Mouse (Mus musculus) embryonic facial prominence, embryonic 11.5 days (tissue): ENCODE measurements around the gene Rab33a. TPM values are rescaled to one million over a fixed set of nuclear protein-coding genes. Genes with fewer than 3 reads are reported as not detected.

Experiments used
- polyA plus RNA-seq: library from polyadenylated mRNA; unstranded; fragments of >200 nt; fragmentation: Nextera tagmentation; extraction: Ambion mirVana; gene quantifications from 2 replicates; pipeline ENCODE4 v1.2.1, GENCODE M21; 2014

Gene Rab33a
- polyA plus RNA-seq, 1 experiment from 2014 or later, result 9.1 TPM

Other genes with a start within 250 kb of the Rab33a start
- 3.2 and 5.0 TPM in 2 replicates for gene Bcorl1, start 177.9 kb upstream of the Rab33a start, polyA plus RNA-seq
- 2.9 and 3.2 TPM in 2 replicates for gene Elf4, start 56.2 kb upstream of the Rab33a start, polyA plus RNA-seq
- 95.9 and 97.1 TPM in 2 replicates for gene Aifm1, start 5.7 kb upstream of the Rab33a start, polyA plus RNA-seq
- gene Zfp280c, start 75.2 kb downstream of the Rab33a start, polyA plus RNA-seq, result 21.6 and 25.2 TPM in 2 replicates
- gene Slc25a14, start 104.1 kb downstream of the Rab33a start, polyA plus RNA-seq, result 23.4 and 26.0 TPM in 2 replicates
- not detected in 2 replicates for gene Gpr119, start 155.2 kb downstream of the Rab33a start, polyA plus RNA-seq
- gene Rbmx2, start 175.7 kb downstream of the Rab33a start, polyA plus RNA-seq, result 24.1 and 29.2 TPM in 2 replicates